Mouse (Mus musculus): ENCODE measurements around the gene Ap1s3. TPM values are rescaled to one million over a fixed set of nuclear protein-coding genes. Genes with fewer than 3 reads are reported as not detected.

Ap1s3 gene
- polyA plus RNA-seq, 1 experiment = 65.9 TPM

DNA sequence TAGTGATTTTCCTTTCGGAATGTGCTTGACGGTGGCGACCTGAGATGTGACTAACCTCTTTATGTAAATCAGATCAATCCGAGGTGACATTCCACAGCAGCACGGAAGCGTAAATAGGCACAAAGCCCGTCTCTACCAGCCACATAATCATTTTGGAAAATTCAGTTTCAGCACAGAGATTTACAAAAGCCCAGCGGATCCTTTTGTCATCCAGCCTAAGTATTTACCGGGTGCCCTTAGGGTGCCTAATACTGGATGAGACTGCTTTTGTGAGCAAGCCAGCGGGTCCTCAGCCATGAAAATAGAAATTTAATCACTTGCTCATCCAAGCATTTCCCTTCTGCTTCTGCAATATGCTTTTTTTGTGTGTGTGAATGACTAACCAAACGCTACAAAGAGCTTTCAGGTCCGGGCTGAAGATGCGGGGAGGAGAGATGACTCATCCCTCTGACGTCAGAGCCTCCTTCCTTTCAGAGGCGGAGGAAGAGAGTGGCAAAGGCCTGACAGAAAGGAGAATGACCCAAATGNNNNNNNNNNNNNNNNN lies 90.6 kb downstream of the Ap1s3 start:
- H3K27me3 ChIP-seq (ENCODE audit: control insufficient read depth, insufficient read depth, low read length) = no peaks in the 10 kb centered on the region
- H3K4me1 ChIP-seq (ENCODE audit: control insufficient read depth, insufficient read depth, insufficient read length) = no peaks in the 10 kb centered on the region; the same call in 1 of the 2 replicates
- H3K4me3 ChIP-seq (ENCODE audit: extremely low read depth, insufficient read depth, insufficient read length) = no peak overlapping the region
- DNase-seq (ENCODE audit: low read depth in 1 of 2, low spot score in 2 of 2) = peak; percentile 4 to 29
- no peak overlapping the region for H3K27ac ChIP-seq (ENCODE audit: insufficient read depth, low read length)
- no peaks in the 10 kb centered on the region for H3K36me3 ChIP-seq (ENCODE audit: control insufficient read depth, insufficient read depth, low read length)
- 25% methylated on average over 15 of the region's 15 CpGs for WGBS
- TF ChIP-seq CTCF (IDR thresholded peaks at IDR 0.05; ENCODE audit: extremely low read depth, insufficient read depth, insufficient read length, insufficient replicate concordance) = no peak
- TF ChIP-seq POLR2A (IDR thresholded peaks at IDR 0.05; ENCODE audit: low read depth, low read length) = no peak

DNA sequence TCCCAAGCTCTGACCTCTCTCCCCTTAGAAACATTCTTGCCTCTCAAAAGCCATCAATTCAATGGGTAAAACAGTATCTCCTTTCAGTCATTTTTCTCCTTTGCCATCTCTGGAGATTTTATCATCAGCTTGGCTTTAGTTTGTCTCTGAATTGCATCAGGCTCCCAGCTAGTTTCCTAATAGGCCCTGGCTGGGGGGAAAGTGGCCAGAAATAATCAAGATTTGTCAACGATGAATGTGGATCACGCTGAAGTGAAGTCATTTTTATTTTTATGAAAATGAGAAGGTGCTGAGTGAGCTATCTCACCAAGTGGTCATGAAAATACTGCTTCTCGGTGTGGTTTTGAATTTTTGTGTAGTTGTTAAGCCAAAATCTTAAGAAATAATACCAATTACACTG lies 94.4 kb downstream of the Ap1s3 start:
- TF ChIP-seq POLR2A (IDR thresholded peaks at IDR 0.05; ENCODE audit: low read depth, low read length) (no peak), CTCF (IDR thresholded peaks at IDR 0.05; ENCODE audit: extremely low read depth, insufficient read depth, insufficient read length, insufficient replicate concordance) (no peak)
- no peaks in the 10 kb centered on the region; the same call in 1 of the 2 replicates for H3K4me1 ChIP-seq (ENCODE audit: control insufficient read depth, insufficient read depth, insufficient read length)
- no peaks in the 10 kb centered on the region for H3K27me3 ChIP-seq (ENCODE audit: control insufficient read depth, insufficient read depth, low read length)
- 88% methylated on average over 3 of the region's 3 CpGs for WGBS
- no peak overlapping the region for H3K27ac ChIP-seq (ENCODE audit: insufficient read depth, low read length)
- no peak overlapping the region for H3K4me3 ChIP-seq (ENCODE audit: extremely low read depth, insufficient read depth, insufficient read length)
- DNase-seq (ENCODE audit: low read depth in 1 of 2, low spot score in 2 of 2) = no peak
- no peaks in the 10 kb centered on the region for H3K36me3 ChIP-seq (ENCODE audit: control insufficient read depth, insufficient read depth, low read length)

DNA sequence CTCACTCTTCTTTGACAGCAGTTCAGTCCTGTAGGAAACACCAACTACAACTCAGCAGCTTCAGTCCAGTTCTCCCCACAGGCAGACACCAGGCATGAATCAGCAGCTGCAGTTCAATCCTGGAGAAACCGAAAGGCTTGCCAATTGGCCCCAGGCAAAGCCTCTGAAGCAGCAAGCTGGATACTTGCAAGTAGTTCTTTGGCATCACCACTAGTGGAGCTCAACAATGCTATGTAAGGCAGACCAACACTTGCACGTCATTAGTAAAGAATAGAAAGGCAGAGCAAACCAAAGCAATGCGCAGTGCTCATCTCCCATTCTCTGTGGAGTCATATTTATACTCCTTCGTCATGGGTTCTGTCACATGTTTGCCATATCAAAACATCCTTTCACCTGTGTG lies 99.9 kb downstream of the Ap1s3 start:
- H3K27ac ChIP-seq (ENCODE audit: insufficient read depth, low read length) = no peak overlapping the region
- 90% methylated on average over 4 of the region's 4 CpGs for WGBS
- H3K4me3 ChIP-seq (ENCODE audit: extremely low read depth, insufficient read depth, insufficient read length) = no peak overlapping the region
- no peak for DNase-seq (ENCODE audit: low read depth in 1 of 2, low spot score in 2 of 2)
- H3K36me3 ChIP-seq (ENCODE audit: control insufficient read depth, insufficient read depth, low read length) = no peaks in the 10 kb centered on the region
- no peaks in the 10 kb centered on the region for H3K27me3 ChIP-seq (ENCODE audit: control insufficient read depth, insufficient read depth, low read length)
- H3K4me1 ChIP-seq (ENCODE audit: control insufficient read depth, insufficient read depth, insufficient read length) = no peaks in the 10 kb centered on the region
- no peak for TF ChIP-seq POLR2A (IDR thresholded peaks at IDR 0.05; ENCODE audit: low read depth, low read length)
- no peak for TF ChIP-seq CTCF (IDR thresholded peaks at IDR 0.05; ENCODE audit: extremely low read depth, insufficient read depth, insufficient read length, insufficient replicate concordance)

DNA sequence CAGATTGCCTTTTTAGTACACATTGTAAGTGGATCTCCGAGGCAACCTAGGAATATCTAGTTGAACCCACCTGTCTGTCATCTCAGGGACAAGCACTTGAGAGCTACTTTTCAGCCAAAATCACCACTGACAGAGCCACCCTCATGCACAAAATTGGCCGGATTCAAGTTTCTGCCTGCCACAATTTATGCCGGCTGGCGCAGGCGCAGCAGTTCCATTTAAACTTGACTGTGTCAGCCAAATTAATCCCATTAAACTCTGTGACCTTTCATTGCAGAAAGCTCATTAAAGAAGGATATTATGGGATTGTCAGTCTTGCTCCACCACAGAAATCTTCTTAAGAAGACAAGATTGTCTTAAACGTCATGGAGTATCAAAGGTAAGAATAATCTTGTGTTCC lies 100.6 kb downstream of the Ap1s3 start:
- Histone ChIP-seq H3K27ac (ENCODE audit: insufficient read depth, low read length) (no peak overlapping the region), H3K4me3 (ENCODE audit: extremely low read depth, insufficient read depth, insufficient read length) (no peak overlapping the region), H3K4me1 (ENCODE audit: control insufficient read depth, insufficient read depth, insufficient read length) (no peaks in the 10 kb centered on the region), H3K27me3 (ENCODE audit: control insufficient read depth, insufficient read depth, low read length) (no peaks in the 10 kb centered on the region), H3K36me3 (ENCODE audit: control insufficient read depth, insufficient read depth, low read length) (no peaks in the 10 kb centered on the region)
- no peak for DNase-seq (ENCODE audit: low read depth in 1 of 2, low spot score in 2 of 2)
- TF ChIP-seq CTCF (IDR thresholded peaks at IDR 0.05; ENCODE audit: extremely low read depth, insufficient read depth, insufficient read length, insufficient replicate concordance) (no peak), POLR2A (IDR thresholded peaks at IDR 0.05; ENCODE audit: low read depth, low read length) (no peak)
- 84% methylated on average over 6 of the region's 6 CpGs for WGBS

DNA sequence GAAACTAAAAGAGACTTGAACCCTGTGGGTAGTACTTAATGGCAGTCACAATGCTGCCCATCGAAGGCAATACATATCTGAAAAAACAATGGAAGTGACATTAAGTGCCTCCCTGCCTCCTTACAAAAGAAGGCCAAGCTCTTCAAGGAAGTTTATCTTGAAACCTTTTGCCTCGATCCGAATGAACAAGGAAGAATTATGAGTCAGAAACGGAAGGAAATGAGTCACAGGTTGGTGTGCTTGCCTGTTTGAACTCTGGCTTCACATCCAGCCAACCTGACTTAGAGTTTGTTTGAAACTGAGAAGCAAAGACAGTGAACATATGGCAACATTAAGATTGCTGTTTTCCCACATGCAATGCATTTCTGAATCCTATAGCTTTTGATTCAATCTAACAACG lies 110.6 kb downstream of the Ap1s3 start:
- Histone ChIP-seq H3K4me3 (ENCODE audit: extremely low read depth, insufficient read depth, insufficient read length) (no peak overlapping the region), H3K4me1 (ENCODE audit: control insufficient read depth, insufficient read depth, insufficient read length) (no peaks in the 10 kb centered on the region; the same call in 1 of the 2 replicates), H3K36me3 (ENCODE audit: control insufficient read depth, insufficient read depth, low read length) (no peaks in the 10 kb centered on the region), H3K27ac (ENCODE audit: insufficient read depth, low read length) (no peak overlapping the region), H3K27me3 (ENCODE audit: control insufficient read depth, insufficient read depth, low read length) (no peaks in the 10 kb centered on the region)
- 15% methylated on average over 5 of the region's 5 CpGs for WGBS
- DNase-seq (ENCODE audit: low read depth in 1 of 2, low spot score in 2 of 2) = peak in 1 of 2 experiments; percentile 1
- no peak for TF ChIP-seq CTCF (IDR thresholded peaks at IDR 0.05; ENCODE audit: extremely low read depth, insufficient read depth, insufficient read length, insufficient replicate concordance)
- no peak for TF ChIP-seq POLR2A (IDR thresholded peaks at IDR 0.05; ENCODE audit: low read depth, low read length)

Other genes starting within 250 kb of the Ap1s3 start
- gene Scg2, start 231.9 kb downstream of the Ap1s3 start, polyA plus RNA-seq (2012; rRNA removed) = not detected in 2 replicates
- gene Mrpl44, start 104.0 kb upstream of the Ap1s3 start, polyA plus RNA-seq (2012; rRNA removed) = 5.0 and 7.4 TPM in 2 replicates
- gene Wdfy1, start 104.2 kb upstream of the Ap1s3 start, polyA plus RNA-seq (2012; rRNA removed) = 22.1 and 31.9 TPM in 2 replicates
- 6.9 and 12.3 TPM in 2 replicates for gene Serpine2, start 189.2 kb upstream of the Ap1s3 start, polyA plus RNA-seq (2012; rRNA removed)

All from spleen, adult 2 months (tissue).